In genomic region chr5:124002876-124003275, GRCm38 (mm10) we compare ENCODE assay signal across 9 mouse cellular contexts. TPM values are rescaled to one million over a fixed set of nuclear protein-coding genes. Genes with fewer than 3 reads are reported as not detected.
DNase-seq lines count a peak whose midpoint lies in the region; ATAC-seq and TF ChIP-seq lines count a peak whose summit lies in the region.
"Had no signal": no experiment of that assay in that cellular context is flagged by ENCODE, and none has a peak within 500 bp of the region (broad histone marks: within the 10 kb centered on the region; RNA-seq: fewer than 3 reads in every experiment).

No protein-coding gene starts in this region.

- TF ChIP-seq CTCF in intestine, postnatal 0 days (IDR thresholded peaks at IDR 0.05; ENCODE audit: low read depth): no peak

- H3K9me3 ChIP-seq in embryonic facial prominence, embryonic 13.5 days: no peaks in the 10 kb centered on the region
- H3K9me3 ChIP-seq in embryonic facial prominence, embryonic 10.5 days: no peaks in the 10 kb centered on the region
- no peaks in the 10 kb centered on the region for H3K9me3 ChIP-seq in intestine, postnatal 0 days (ENCODE audit: control insufficient read depth)
- no peaks in the 10 kb centered on the region for H3K9me3 ChIP-seq in midbrain, embryonic 12.5 days
- H3K9me3 ChIP-seq: neural tube, embryonic 12.5 days had no signal

- H3K36me3 ChIP-seq in embryonic facial prominence, embryonic 13.5 days: peaks cover 61% of the 10 kb centered on the region
- peaks cover 70% of the 10 kb centered on the region for H3K36me3 ChIP-seq in embryonic facial prominence, embryonic 10.5 days (replicated peaks)
- H3K36me3 ChIP-seq in intestine, postnatal 0 days (ENCODE audit: control insufficient read depth, insufficient read depth): peaks cover 68% of the 10 kb centered on the region
- peaks cover 47% of the 10 kb centered on the region for H3K36me3 ChIP-seq in midbrain, embryonic 12.5 days

- ATAC-seq in embryonic facial prominence, embryonic 13.5 days (ENCODE audit: insufficient number of reproducible peaks, insufficient read depth, low FRiP score, low TSS enrichment, low read depth): no peak
- no peak for ATAC-seq in intestine, postnatal 0 days
- no peak for ATAC-seq in midbrain, embryonic 12.5 days (ENCODE audit: low FRiP score, low read depth)
- no peak for ATAC-seq in monocyte, adult 5-6 weeks (replicated peaks; ENCODE audit: insufficient number of reproducible peaks, low FRiP score, low TSS enrichment, poor library complexity, severe bottlenecking)

- H3K4me3 ChIP-seq in embryonic facial prominence, embryonic 13.5 days: no peak overlapping the region
- no peak overlapping the region for H3K4me3 ChIP-seq in embryonic facial prominence, embryonic 10.5 days
- H3K4me3 ChIP-seq in intestine, postnatal 0 days (ENCODE audit: low read depth, low read length): no peak overlapping the region
- H3K4me3 ChIP-seq in midbrain, embryonic 12.5 days: no peak overlapping the region
- H3K4me3 ChIP-seq: neural tube, embryonic 12.5 days had no signal

- no peak for DNase-seq in embryonic facial prominence, embryonic 10.5 days (ENCODE audit: low spot score)
- peak; percentile 84 to 89 for DNase-seq in right cerebral cortex, postnatal 10 days (ENCODE audit: low spot score in 2 of 2)
- no peak for DNase-seq in right cerebral cortex, postnatal 4 days
- no peak for DNase-seq in lung, adult 18-20 months

- H3K4me1 ChIP-seq in embryonic facial prominence, embryonic 13.5 days: no peaks in the 10 kb centered on the region
- no peaks in the 10 kb centered on the region for H3K4me1 ChIP-seq in embryonic facial prominence, embryonic 10.5 days
- no peaks in the 10 kb centered on the region for H3K4me1 ChIP-seq in intestine, postnatal 0 days (replicated peaks; ENCODE audit: control insufficient read depth, insufficient read depth, low read length)
- no peaks in the 10 kb centered on the region for H3K4me1 ChIP-seq in midbrain, embryonic 12.5 days
- H3K4me1 ChIP-seq: neural tube, embryonic 12.5 days had no signal

- H3K9ac ChIP-seq in embryonic facial prominence, embryonic 13.5 days: 0 out of 2 replicates have a peak overlapping the region, but pooled peaks have one; percentile 27
- H3K9ac ChIP-seq in intestine, postnatal 0 days (ENCODE audit: low read depth, low read length): no peak overlapping the region
- no peak overlapping the region for H3K9ac ChIP-seq in midbrain, embryonic 12.5 days (replicated peaks)
- H3K9ac ChIP-seq: neural tube, embryonic 12.5 days had no signal

- no peaks in the 10 kb centered on the region for H3K27me3 ChIP-seq in embryonic facial prominence, embryonic 13.5 days
- no peaks in the 10 kb centered on the region for H3K27me3 ChIP-seq in embryonic facial prominence, embryonic 10.5 days (replicated peaks; ENCODE audit: low read depth, poor library complexity, severe bottlenecking)
- H3K27me3 ChIP-seq in intestine, postnatal 0 days (replicated peaks; ENCODE audit: control insufficient read depth, insufficient read depth, low read length): no peaks in the 10 kb centered on the region
- H3K27me3 ChIP-seq in midbrain, embryonic 12.5 days: no peaks in the 10 kb centered on the region
- H3K27me3 ChIP-seq: neural tube, embryonic 12.5 days had no signal

- H3K4me2 ChIP-seq in embryonic facial prominence, embryonic 13.5 days: no peak overlapping the region
- no peak overlapping the region for H3K4me2 ChIP-seq in intestine, postnatal 0 days (replicated peaks; ENCODE audit: low read depth)
- H3K4me2 ChIP-seq in midbrain, embryonic 12.5 days (replicated peaks): no peak overlapping the region
- H3K4me2 ChIP-seq: neural tube, embryonic 12.5 days had no signal

- H3K27ac ChIP-seq in embryonic facial prominence, embryonic 13.5 days: peak overlapping the region; percentile 39; the same call in 1 of the 2 replicates
- no peak overlapping the region for H3K27ac ChIP-seq in embryonic facial prominence, embryonic 10.5 days (replicated peaks)
- peak overlapping the region; percentile 77 for H3K27ac ChIP-seq in intestine, postnatal 0 days (ENCODE audit: low read depth, low read length)
- peak overlapping the region; percentile 39 for H3K27ac ChIP-seq in midbrain, embryonic 12.5 days (replicated peaks)
- H3K27ac ChIP-seq: neural tube, embryonic 12.5 days had no signal

- WGBS in embryonic facial prominence, embryonic 13.5 days: 87% methylated on average over 2 of the region's 2 CpGs
- WGBS in embryonic facial prominence, embryonic 10.5 days: 89% methylated on average over 2 of the region's 2 CpGs
- 39% methylated on average over 2 of the region's 2 CpGs for WGBS in intestine, postnatal 0 days
- WGBS in midbrain, embryonic 12.5 days: 84% methylated on average over 2 of the region's 2 CpGs

RNA-seq across cellular contexts. Expression of gene Vps37b, which starts 29.2 kb away (rescaled TPM):
- 39.0 and 46.0 TPM in 2 replicates for polyA plus RNA-seq in embryonic facial prominence, embryonic 13.5 days (2015; fragmentation: Nextera tagmentation; extraction: Ambion mirVana)
- polyA plus RNA-seq in embryonic facial prominence, embryonic 10.5 days (2016; fragmentation: Nextera tagmentation; extraction: Ambion mirVana): 43.8 and 47.6 TPM in 2 replicates
- polyA plus RNA-seq in intestine, postnatal 0 days (2015; fragmentation: Nextera tagmentation; extraction: Ambion mirVana): 16.7 and 17.8 TPM in 2 replicates
- polyA plus RNA-seq in midbrain, embryonic 12.5 days (2016; fragmentation: Nextera tagmentation; extraction: Ambion mirVana): 68.0 and 74.2 TPM in 2 replicates
- total RNA-seq in monocyte, adult 5-6 weeks (2017): 118 to 126 TPM (median 121 TPM) in 3 replicates

RNA-seq across cellular contexts. Expression of gene Hip1r, which starts 29.4 kb away (rescaled TPM):
- 9.6 and 12.3 TPM in 2 replicates for polyA plus RNA-seq in embryonic facial prominence, embryonic 13.5 days (2015; fragmentation: Nextera tagmentation; extraction: Ambion mirVana)
- polyA plus RNA-seq in embryonic facial prominence, embryonic 10.5 days (2016; fragmentation: Nextera tagmentation; extraction: Ambion mirVana): 8.5 and 10.7 TPM in 2 replicates
- 18.3 and 22.6 TPM in 2 replicates for polyA plus RNA-seq in intestine, postnatal 0 days (2015; fragmentation: Nextera tagmentation; extraction: Ambion mirVana)
- 13.9 and 15.5 TPM in 2 replicates for polyA plus RNA-seq in midbrain, embryonic 12.5 days (2016; fragmentation: Nextera tagmentation; extraction: Ambion mirVana)
- 47.8 to 65.8 TPM (median 64.6 TPM) in 3 replicates for total RNA-seq in monocyte, adult 5-6 weeks (2017)

Comparison
In these comparisons a context has a peak if more than half of its experiments do, and no peak if none do; other contexts are left out.
1. DNase-seq: peak in right cerebral cortex, postnatal 10 days (2 of 2); none in embryonic facial prominence, embryonic 10.5 days (single experiment), right cerebral cortex, postnatal 4 days (single experiment) and lung, adult 18-20 months (0 of 2).